Mouse (Mus musculus) liver, embryonic 15.5 days (tissue): Measurements from ENCODE around the gene Dlx2. TPM values are rescaled to one million over a fixed set of nuclear protein-coding genes. Genes with fewer than 3 reads are reported as not detected.
A peak's percentile ranks its signal among the peaks of the same experiment; 100 is the strongest.

Experiments used
- ATAC-seq: fragments of 200-750 bp; cut with Nextera tagmentation; 2 replicates; pipeline ENCODE4 v1.8.0; 2017; ENCODE audit warnings: moderate number of reproducible peaks, mild to moderate bottlenecking, moderate library complexity; ENCODE audit not compliant: insufficient read depth
- H3K27ac ChIP-seq: fragments of 300-500 bp; sonication (generic); replicated peaks from 2 replicates; pipeline ENCODE4 v1.5.1; 2015; ENCODE audit warnings: mild to moderate bottlenecking, inconsistent platforms
- H3K27me3 ChIP-seq: fragments of 300-500 bp; sonication (generic); 2 replicates; pipeline ENCODE4 v1.6.1; 2015; ENCODE audit warnings: mild to moderate bottlenecking, inconsistent platforms
- H3K36me3 ChIP-seq: fragments of 300-500 bp; sonication (generic); replicated peaks from 2 replicates; pipeline ENCODE4 v1.6.1; 2015; ENCODE audit warnings: moderate library complexity, mild to moderate bottlenecking, inconsistent platforms
- H3K4me1 ChIP-seq: fragments of 300-500 bp; sonication (generic); replicated peaks from 2 replicates; pipeline ENCODE4 v1.6.1; 2015; ENCODE audit warnings: inconsistent platforms
- H3K4me2 ChIP-seq: fragments of 300-500 bp; sonication (generic); 2 replicates; pipeline ENCODE4 v1.6.1; 2015; ENCODE audit warnings: moderate library complexity, mild to moderate bottlenecking, inconsistent platforms
- H3K4me3 ChIP-seq: fragments of 300-500 bp; sonication (generic); replicated peaks from 2 replicates; pipeline ENCODE4 v1.5.1; 2015; ENCODE audit warnings: mild to moderate bottlenecking, inconsistent platforms
- H3K9ac ChIP-seq: fragments of 300-500 bp; sonication (generic); 2 replicates; pipeline ENCODE4 v1.6.1; 2015; ENCODE audit warnings: moderate library complexity, mild to moderate bottlenecking, inconsistent platforms
- H3K9me3 ChIP-seq: fragments of 300-500 bp; sonication (generic); replicated peaks from 2 replicates; pipeline ENCODE4 v1.6.1; 2016; ENCODE audit warnings: inconsistent platforms
- WGBS: fragments of 180-500 bp; shearing (Covaris S2); methylation state at CpG from one replicate; pipeline ENCODE4 v1.1.7; 2015; ENCODE audit warnings: mixed read lengths; ENCODE audit not compliant: insufficient replicate concordance; 5-methylcytosine and 5-hydroxymethylcytosine counted together
- polyA plus RNA-seq: library from polyadenylated mRNA; unstranded; fragments of >200 nt; fragmentation: Nextera tagmentation; extraction: Ambion mirVana; gene quantifications from 2 replicates; pipeline ENCODE4 v1.2.1, GENCODE M21; 2015

The Dlx2 gene
- polyA plus RNA-seq, 1 experiment from 2014 or later, result 0.03 TPM

GRCm38 (mm10) chr2:71540611-71541417 is 5.7 kb downstream of the Dlx2 start:
- Histone ChIP-seq H3K4me3 (no peak overlapping the region), H3K36me3 (no peaks in the 10 kb centered on the region), H3K4me1 (peaks cover 41% of the 10 kb centered on the region), H3K4me2 (no peak overlapping the region), H3K27me3 (peaks cover 100% of the 10 kb centered on the region), H3K9me3 (no peaks in the 10 kb centered on the region), H3K9ac (no peak overlapping the region), H3K27ac (no peak overlapping the region)
- no peak for ATAC-seq
- WGBS, result 1% methylated on average over 48 of the region's 48 CpGs

- Histone ChIP-seq H3K4me3 (no peak overlapping the region), H3K9me3 (no peaks in the 10 kb centered on the region), H3K27me3 (peaks cover 98% of the 10 kb centered on the region), H3K36me3 (no peaks in the 10 kb centered on the region), H3K27ac (no peak overlapping the region), H3K4me1 (peaks cover 28% of the 10 kb centered on the region), H3K4me2 (no peak overlapping the region), H3K9ac (no peak overlapping the region)
- no peak for ATAC-seq
- WGBS, result 2% methylated on average over 20 of the region's 20 CpGs
Observed at GRCm38 (mm10) chr2:71534242-71535052, 12.1 kb downstream of the Dlx2 start.

GRCm38 (mm10) chr2:71533094-71533493 is 13.5 kb downstream of the Dlx2 start:
- WGBS, result 8% methylated on average over 5 of the region's 5 CpGs

GRCm38 (mm10) chr2:71531990-71532970 is 14.3 kb downstream of the Dlx2 start:
- WGBS, result 1% methylated on average over 43 of the region's 43 CpGs
- no peaks in the 10 kb centered on the region for H3K36me3 ChIP-seq
- no peak for ATAC-seq

More at GRCm38 (mm10) chr2:71533094-71533493, 13.5 kb downstream of the Dlx2 start:
- H3K9ac ChIP-seq, result no peak overlapping the region
- no peak overlapping the region for H3K4me3 ChIP-seq
- H3K4me2 ChIP-seq, result no peak overlapping the region
- peaks cover 29% of the 10 kb centered on the region for H3K4me1 ChIP-seq
- no peaks in the 10 kb centered on the region for H3K9me3 ChIP-seq
- no peaks in the 10 kb centered on the region for H3K36me3 ChIP-seq
- H3K27ac ChIP-seq, result no peak overlapping the region
- peaks cover 98% of the 10 kb centered on the region for H3K27me3 ChIP-seq
- ATAC-seq, result no peak

GRCm38 (mm10) chr2:71531124-71531590 is 15.4 kb downstream of the Dlx2 start:
- peaks cover 29% of the 10 kb centered on the region for H3K4me1 ChIP-seq
- ATAC-seq, result no peak
- H3K4me3 ChIP-seq, result no peak overlapping the region
- H3K4me2 ChIP-seq, result no peak overlapping the region
- WGBS, result 0% methylated on average over 12 of the region's 12 CpGs
- no peaks in the 10 kb centered on the region for H3K36me3 ChIP-seq
- H3K9me3 ChIP-seq, result no peaks in the 10 kb centered on the region
- H3K9ac ChIP-seq, result no peak overlapping the region
- peaks cover 98% of the 10 kb centered on the region for H3K27me3 ChIP-seq
- no peak overlapping the region for H3K27ac ChIP-seq

More at GRCm38 (mm10) chr2:71531990-71532970, 14.3 kb downstream of the Dlx2 start:
- H3K9ac ChIP-seq, result no peak overlapping the region
- no peak overlapping the region for H3K4me2 ChIP-seq
- no peaks in the 10 kb centered on the region for H3K9me3 ChIP-seq
- peaks cover 29% of the 10 kb centered on the region for H3K4me1 ChIP-seq
- H3K27me3 ChIP-seq, result peaks cover 98% of the 10 kb centered on the region
- H3K27ac ChIP-seq, result no peak overlapping the region
- no peak overlapping the region for H3K4me3 ChIP-seq

- WGBS, result 2% methylated on average over 34 of the region's 34 CpGs
- peak overlapping the region; percentile 83; the same call in 1 of the 2 replicates for H3K4me2 ChIP-seq
- no peak overlapping the region for H3K9ac ChIP-seq
- no peak overlapping the region for H3K4me3 ChIP-seq
- H3K27me3 ChIP-seq, result peaks cover 99% of the 10 kb centered on the region
- H3K9me3 ChIP-seq, result no peaks in the 10 kb centered on the region
- H3K36me3 ChIP-seq, result no peaks in the 10 kb centered on the region
- no peak for ATAC-seq
- H3K27ac ChIP-seq, result no peak overlapping the region
- peaks cover 29% of the 10 kb centered on the region for H3K4me1 ChIP-seq
Observed at GRCm38 (mm10) chr2:71530391-71531123, 16.0 kb downstream of the Dlx2 start.

GRCm38 (mm10) chr2:71529511-71530351 is 16.8 kb downstream of the Dlx2 start:
- under 1% methylated on average over 60 of the region's 60 CpGs for WGBS
- no peaks in the 10 kb centered on the region for H3K9me3 ChIP-seq
- peaks cover 100% of the 10 kb centered on the region for H3K27me3 ChIP-seq
- peaks cover 29% of the 10 kb centered on the region for H3K4me1 ChIP-seq
- H3K9ac ChIP-seq, result no peak overlapping the region
- H3K4me3 ChIP-seq, result peak overlapping the region; percentile 52
- H3K4me2 ChIP-seq, result peak overlapping the region; percentile 83
- ATAC-seq, result peak; percentile 82
- no peak overlapping the region for H3K27ac ChIP-seq
- no peaks in the 10 kb centered on the region for H3K36me3 ChIP-seq

- Histone ChIP-seq H3K27ac (no peak overlapping the region), H3K4me2 (peak overlapping the region; percentile 83), H3K36me3 (no peaks in the 10 kb centered on the region), H3K27me3 (peaks cover 100% of the 10 kb centered on the region), H3K4me3 (peak overlapping the region; percentile 52), H3K9me3 (no peaks in the 10 kb centered on the region), H3K4me1 (peaks cover 29% of the 10 kb centered on the region), H3K9ac (no peak overlapping the region)
- WGBS, result 2% methylated on average over 56 of the region's 57 CpGs
- peak; percentile 45 for ATAC-seq
Observed at GRCm38 (mm10) chr2:71528714-71529510, 17.6 kb downstream of the Dlx2 start.
